11 mouse cellular contexts compared by ENCODE assay signal in genomic region chr12:118564394-118565112, GRCm38 (mm10).
DNase-seq lines count a peak whose midpoint lies in the region; ATAC-seq and TF ChIP-seq lines count a peak whose summit lies in the region.
"Had no signal": no experiment of that assay in that cellular context is flagged by ENCODE, and none has a peak within 500 bp of the region (broad histone marks: within the 10 kb centered on the region; RNA-seq: fewer than 3 reads in every experiment).

No protein-coding gene starts in this region.

- no peaks in the 10 kb centered on the region; the same call in 1 of the 2 replicates for H3K4me1 ChIP-seq in heart, postnatal 0 days (ENCODE audit: control insufficient read depth, insufficient read depth)
- H3K4me1 ChIP-seq in neural tube, embryonic 11.5 days (ENCODE audit: control insufficient read depth, insufficient read depth, low read length): peaks cover 3% of the 10 kb centered on the region; the same call in 1 of the 2 replicates
- peaks cover 12% of the 10 kb centered on the region for H3K4me1 ChIP-seq in hindbrain, embryonic 15.5 days (replicated peaks)

- H3K9me3 ChIP-seq in heart, postnatal 0 days (replicated peaks; ENCODE audit: control insufficient read depth, low read length): no peaks in the 10 kb centered on the region
- H3K9me3 ChIP-seq in neural tube, embryonic 11.5 days (ENCODE audit: control insufficient read depth, low read length): no peaks in the 10 kb centered on the region
- H3K9me3 ChIP-seq in hindbrain, embryonic 15.5 days: no peaks in the 10 kb centered on the region

- TF ChIP-seq CTCF in heart, postnatal 0 days (IDR thresholded peaks at IDR 0.05; ENCODE audit: low read depth): no peak

- ATAC-seq in heart, postnatal 0 days (ENCODE audit: insufficient read depth, low read depth): peak; percentile 79
- ATAC-seq in neural tube, embryonic 11.5 days (ENCODE audit: insufficient read depth, low FRiP score, low TSS enrichment): peak; percentile 48
- ATAC-seq in hindbrain, embryonic 15.5 days (ENCODE audit: low FRiP score, low read depth): peak; percentile 79

- 23% methylated on average over 9 of the region's 9 CpGs for WGBS in heart, postnatal 0 days
- WGBS in neural tube, embryonic 11.5 days: 11% methylated on average over 9 of the region's 9 CpGs
- 17% methylated on average over 9 of the region's 9 CpGs for WGBS in hindbrain, embryonic 15.5 days

- H3K4me3 ChIP-seq in heart, postnatal 0 days (ENCODE audit: low read depth, low read length): no peak overlapping the region
- no peak overlapping the region for H3K4me3 ChIP-seq in neural tube, embryonic 11.5 days (ENCODE audit: low read depth, low read length)
- H3K4me3 ChIP-seq in hindbrain, embryonic 15.5 days: no peak overlapping the region
- H3K4me3 ChIP-seq: erythroblast, embryonic 14.5 days had no signal

- no peak overlapping the region for H3K9ac ChIP-seq in heart, postnatal 0 days (replicated peaks; ENCODE audit: low read depth, low read length)
- H3K9ac ChIP-seq in neural tube, embryonic 11.5 days (ENCODE audit: low read length): no peak overlapping the region
- no peak overlapping the region for H3K9ac ChIP-seq in hindbrain, embryonic 15.5 days

- H3K27ac ChIP-seq in heart, postnatal 0 days (ENCODE audit: low read depth): 0 out of 2 replicates have a peak overlapping the region, but pooled peaks have one; percentile 1
- no peak overlapping the region for H3K27ac ChIP-seq in neural tube, embryonic 11.5 days (ENCODE audit: low read depth, low read length)
- H3K27ac ChIP-seq in hindbrain, embryonic 15.5 days (replicated peaks): peak overlapping the region; percentile 13; the same call in 1 of the 2 replicates

- no peak overlapping the region for H3K4me2 ChIP-seq in heart, postnatal 0 days (ENCODE audit: low read depth, low read length)
- H3K4me2 ChIP-seq in neural tube, embryonic 11.5 days (ENCODE audit: low read depth): no peak overlapping the region
- no peak overlapping the region for H3K4me2 ChIP-seq in hindbrain, embryonic 15.5 days

- H3K27me3 ChIP-seq in heart, postnatal 0 days (ENCODE audit: control insufficient read depth, insufficient read depth, low read length): no peaks in the 10 kb centered on the region
- no peaks in the 10 kb centered on the region for H3K27me3 ChIP-seq in neural tube, embryonic 11.5 days (ENCODE audit: control insufficient read depth, insufficient read depth, low read length)
- no peaks in the 10 kb centered on the region for H3K27me3 ChIP-seq in hindbrain, embryonic 15.5 days

- TF ChIP-seq EP300 in heart, postnatal 0 days (IDR thresholded peaks at IDR 0.05; ENCODE audit: low read depth): no peak

- peak; percentile 48 for DNase-seq in heart, postnatal 0 days (ENCODE audit: low spot score)
- no peak for DNase-seq in heart, adult 8-10 months (ENCODE audit: low spot score)
- DNase-seq in neural tube, embryonic 11.5 days (ENCODE audit: low spot score): peak; percentile 22
- no peak for DNase-seq in neural tube, embryonic 10.5 days (ENCODE audit: extremely low spot score, low spot score)
- DNase-seq in retina, embryonic 14.5 days (ENCODE audit: low spot score): peak; percentile 14
- DNase-seq in ovary, postnatal 10 days (ENCODE audit: low spot score): no peak
- DNase-seq in right cerebral cortex, postnatal 36 days (ENCODE audit: low spot score in 2 of 2): no peak
- DNase-seq: spleen, adult 18-20 months; thymus, postnatal 4 days had no signal

- no peaks in the 10 kb centered on the region for H3K36me3 ChIP-seq in heart, postnatal 0 days (replicated peaks; ENCODE audit: control insufficient read depth, insufficient read depth, low read length)
- no peaks in the 10 kb centered on the region for H3K36me3 ChIP-seq in neural tube, embryonic 11.5 days (ENCODE audit: control insufficient read depth, insufficient read depth, low read length)
- H3K36me3 ChIP-seq in hindbrain, embryonic 15.5 days: no peaks in the 10 kb centered on the region

Comparison
In these comparisons a context has a peak if more than half of its experiments do, and no peak if none do; other contexts are left out.
1. DNase-seq: peak in heart, postnatal 0 days (single experiment), neural tube, embryonic 11.5 days (single experiment) and retina, embryonic 14.5 days (single experiment); none in heart, adult 8-10 months (single experiment), neural tube, embryonic 10.5 days (single experiment), ovary, postnatal 10 days (single experiment) and right cerebral cortex, postnatal 36 days (0 of 2).
2. Peak in every context shown above with its lines, with median percentiles within 50 percentile points of each other: ATAC-seq.